Mouse (Mus musculus) splenic B cell, adult 2 months (primary cell): ENCODE measurements around the gene Calm4.
"Not testable (repeated sequence)": the region's sequence is repeated elsewhere in the genome, so short reads cannot be mapped to it uniquely, and the experiment has no call there.

Experiments
- DNase-seq: peaks from one replicate; pipeline ENCODE4 v3.0.0-alpha.2; 2011; ENCODE audit warnings: low read depth, low spot score
- H3K27me3 ChIP-seq: 2 replicates; pipeline ENCODE4 v1.6.1; 2012; ENCODE audit warnings: mild to moderate bottlenecking, low read length, moderate library complexity, mixed read lengths; ENCODE audit not compliant: control insufficient read depth, poor library complexity, insufficient read depth, severe bottlenecking
- H3K36me3 ChIP-seq: 2 replicates; pipeline ENCODE4 v1.6.1; 2012; ENCODE audit warnings: mild to moderate bottlenecking, low read length, moderate library complexity, mixed read lengths; ENCODE audit not compliant: control insufficient read depth, poor library complexity, insufficient read depth, severe bottlenecking

Gene Calm4

DNA sequence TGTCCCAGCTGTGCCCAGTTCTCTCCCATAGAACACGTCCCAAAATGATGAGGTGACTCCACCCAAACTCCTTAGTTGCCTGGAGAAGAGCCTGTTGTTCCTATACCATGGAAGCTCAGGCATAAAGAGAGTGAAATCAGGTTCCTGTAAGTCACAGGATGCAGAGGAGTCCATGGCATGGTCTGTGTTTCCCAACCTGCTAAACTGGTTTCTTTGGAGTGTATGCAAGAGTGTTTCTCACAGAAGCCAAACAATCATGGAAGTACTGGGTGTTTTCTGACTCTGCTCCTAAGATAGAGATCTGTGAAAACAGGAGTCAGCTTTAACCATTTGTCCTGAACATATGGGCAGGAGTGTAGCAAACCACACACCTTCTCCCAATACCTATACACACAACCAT, 5.6 kb upstream of the Calm4 start:
- Histone ChIP-seq H3K27me3 (0 out of 2 replicates have a peak, but pooled peaks cover under 1% of the 10 kb centered on the region), H3K36me3 (no peaks in the 10 kb centered on the region)
- DNase-seq, result no peak

DNA sequence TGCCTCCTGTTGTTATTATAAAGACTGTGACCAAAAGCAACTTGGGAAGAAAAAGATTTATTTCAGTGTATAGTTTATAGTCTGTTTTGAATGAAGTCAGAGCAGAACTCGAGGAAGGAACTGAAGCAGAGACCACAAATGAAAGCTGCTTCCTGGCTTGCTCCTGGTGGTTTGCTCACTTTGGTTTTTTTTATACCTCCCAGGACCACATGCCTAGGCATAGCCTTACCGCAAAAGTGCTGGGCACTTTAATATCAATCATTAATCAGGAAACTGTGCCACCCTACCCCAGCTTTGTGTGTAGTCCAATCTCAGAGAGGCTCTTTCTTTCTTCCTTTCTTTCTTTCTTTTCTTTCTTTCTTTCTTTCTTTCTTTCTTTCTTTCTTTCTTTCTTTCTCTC, 5.1 kb upstream of the Calm4 start:
- Histone ChIP-seq H3K27me3 (no peaks in the 10 kb centered on the region), H3K36me3 (no peaks in the 10 kb centered on the region)
- no peak for DNase-seq

DNA sequence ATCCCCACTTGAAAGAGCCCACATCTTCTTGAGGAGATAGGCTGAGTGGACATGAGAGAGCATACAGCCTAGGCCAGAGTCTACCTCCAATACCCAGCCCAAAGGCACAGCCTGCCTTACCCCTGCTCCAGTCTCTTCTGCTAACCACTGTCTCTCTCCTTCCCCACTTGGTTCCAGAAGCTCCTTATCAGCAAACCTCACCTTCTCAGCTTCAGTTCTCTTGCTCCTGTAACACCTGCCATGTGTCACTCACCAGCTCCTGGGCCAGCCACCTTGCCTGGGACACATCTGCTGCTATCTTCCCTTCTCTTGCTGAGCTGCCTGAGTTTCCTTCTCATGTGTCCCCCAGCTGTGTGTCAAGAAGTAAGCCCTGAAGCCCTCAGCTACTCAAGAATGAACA, 3.9 kb upstream of the Calm4 start:
- DNase-seq, H3K27me3 ChIP-seq, H3K36me3 ChIP-seq: not testable (repeated sequence)

DNA sequence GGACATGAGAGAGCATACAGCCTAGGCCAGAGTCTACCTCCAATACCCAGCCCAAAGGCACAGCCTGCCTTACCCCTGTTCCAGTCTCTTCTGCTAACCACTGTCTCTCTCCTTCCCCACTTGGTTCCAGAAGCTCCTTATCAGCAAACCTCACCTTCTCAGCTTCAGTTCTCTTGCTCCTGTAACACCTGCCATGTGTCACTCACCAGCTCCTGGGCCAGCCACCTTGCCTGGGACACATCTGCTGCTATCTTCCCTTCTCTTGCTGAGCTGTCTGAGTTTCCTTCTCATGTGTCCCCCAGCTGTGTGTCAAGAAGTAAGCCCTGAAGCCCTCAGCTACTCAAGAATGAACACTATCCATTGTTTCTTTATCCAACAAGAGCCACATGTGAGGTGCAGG, 3.1 kb downstream of the Calm4 start:
- H3K36me3 ChIP-seq, DNase-seq, H3K27me3 ChIP-seq: not testable (repeated sequence)

DNA sequence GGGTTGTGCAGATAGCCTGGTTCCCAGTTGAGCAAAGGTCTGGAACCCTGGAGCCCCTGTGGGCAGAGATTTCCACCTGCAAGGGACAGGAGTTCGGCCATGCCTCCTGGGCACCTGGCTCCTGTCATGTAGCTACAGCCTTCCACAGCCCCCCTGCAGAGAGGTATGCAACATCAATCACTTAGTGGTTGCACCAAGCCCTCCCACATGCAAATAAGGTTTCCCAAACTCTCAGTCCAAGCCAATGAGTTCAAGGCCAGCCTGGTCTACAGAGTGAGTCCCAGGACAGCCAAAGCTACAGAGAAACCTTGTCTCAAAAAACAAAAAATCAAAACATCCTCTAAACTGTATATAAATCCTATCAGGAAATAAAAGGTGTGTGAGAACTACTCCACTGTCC, 12.8 kb downstream of the Calm4 start:
- no peak for DNase-seq
- no peaks in the 10 kb centered on the region for H3K36me3 ChIP-seq
- no peaks in the 10 kb centered on the region for H3K27me3 ChIP-seq

DNA sequence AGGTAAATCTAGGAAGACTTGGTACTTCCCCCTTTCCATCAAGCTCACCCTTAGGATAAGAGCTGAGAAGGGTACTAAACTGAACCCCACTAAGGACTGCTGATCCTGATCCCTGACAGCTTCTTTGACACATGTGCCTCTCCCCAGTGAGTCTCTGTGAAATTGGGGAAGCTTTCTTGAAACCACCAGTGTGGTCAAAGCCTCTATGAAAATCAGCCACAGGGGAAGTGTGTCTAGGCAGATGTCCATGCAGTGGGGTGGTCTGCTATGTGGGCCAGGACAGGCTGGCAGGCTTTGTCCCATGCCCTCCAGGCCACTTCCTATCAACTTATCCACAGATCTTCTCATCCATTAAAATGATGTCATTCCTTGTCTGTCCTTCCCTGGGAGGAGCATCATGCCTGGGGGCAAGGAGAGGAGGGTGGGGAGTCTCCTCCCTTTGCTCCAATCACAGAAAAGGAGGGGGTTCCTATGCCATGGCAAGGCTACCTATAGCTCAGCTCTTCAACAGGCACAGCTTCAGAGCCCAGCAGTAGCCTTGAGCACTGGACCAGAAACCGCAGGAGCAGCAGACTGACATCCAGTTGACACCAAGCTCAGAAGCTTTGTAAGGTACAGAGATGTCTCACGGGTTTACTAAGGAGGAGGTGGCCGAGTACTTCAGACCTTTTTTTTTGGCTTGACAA, 16.2 kb downstream of the Calm4 start, which contains the start of gene Calm5:
Gene Calm5 (plus strand): TSS at position 526 of the 686 bp plus-strand sequence.
- H3K27me3 ChIP-seq, H3K36me3 ChIP-seq, DNase-seq: not testable (repeated sequence)

DNA sequence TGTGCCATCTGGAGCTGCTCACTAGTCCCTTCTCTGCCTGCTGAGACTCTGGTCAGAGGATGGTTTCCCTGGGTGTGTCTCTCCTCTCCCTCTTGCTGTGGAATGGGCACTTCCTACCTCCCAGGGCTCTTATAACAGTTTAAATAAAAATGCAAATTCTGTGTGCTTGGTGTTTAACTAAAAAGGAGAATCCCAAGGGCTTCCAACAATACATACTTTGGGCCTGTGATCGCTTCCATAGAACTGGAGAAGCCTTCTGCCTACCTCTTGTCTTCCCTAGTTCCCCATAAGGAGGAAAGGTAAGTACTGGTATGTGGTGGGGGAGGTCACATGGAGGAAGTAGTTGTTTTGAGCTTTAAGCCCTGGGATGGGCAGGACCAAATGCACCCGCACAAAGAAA, 17.3 kb downstream of the Calm4 start:
- Histone ChIP-seq H3K36me3 (no peaks in the 10 kb centered on the region), H3K27me3 (no peaks in the 10 kb centered on the region)
- DNase-seq, result no peak

DNA sequence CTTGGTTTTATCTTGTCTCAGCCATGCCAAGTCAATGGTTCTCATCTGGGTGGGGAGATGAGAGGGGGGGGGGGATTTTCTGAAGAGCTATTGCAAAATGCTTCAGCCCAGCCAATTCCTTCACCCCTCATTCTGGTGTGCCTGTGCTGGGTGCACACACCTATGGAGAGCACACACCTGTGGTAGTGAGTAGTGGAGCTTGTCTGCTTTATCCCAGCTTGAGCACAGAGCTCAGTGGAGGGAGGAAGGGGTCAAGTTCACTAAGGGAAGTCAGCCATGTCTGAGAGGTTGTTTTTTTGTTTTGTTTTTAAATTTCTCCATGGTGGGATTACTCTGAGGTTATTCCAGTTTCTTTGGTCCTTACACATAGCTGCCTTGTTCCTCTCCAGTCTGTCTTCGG, 18.7 kb downstream of the Calm4 start:
- DNase-seq, result no peak
- no peaks in the 10 kb centered on the region for H3K27me3 ChIP-seq

DNA sequence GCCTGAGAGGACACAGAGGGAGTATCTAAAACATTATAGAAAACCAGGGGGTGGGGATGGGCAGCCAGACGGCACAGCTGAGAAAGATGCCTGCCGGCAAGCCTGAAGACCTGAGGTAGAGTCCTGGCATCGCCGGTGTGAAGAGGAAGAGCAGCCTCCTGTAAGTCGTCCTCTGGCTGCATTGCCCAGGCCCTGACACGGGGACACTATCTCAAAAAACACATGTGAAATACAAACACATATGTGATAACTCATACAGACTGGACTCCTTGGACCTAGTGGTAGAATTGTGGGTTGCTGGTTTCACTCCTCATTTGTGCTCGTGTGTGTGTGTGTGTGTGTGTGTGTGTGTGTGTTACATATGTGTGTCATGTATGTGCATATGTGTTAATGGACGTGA, 23.7 kb downstream of the Calm4 start:
- Histone ChIP-seq H3K36me3 (no peaks in the 10 kb centered on the region), H3K27me3 (no peaks in the 10 kb centered on the region)
- DNase-seq, result no peak

More for the DNA sequence above, 18.7 kb downstream of the Calm4 start:
- no peaks in the 10 kb centered on the region for H3K36me3 ChIP-seq

DNA sequence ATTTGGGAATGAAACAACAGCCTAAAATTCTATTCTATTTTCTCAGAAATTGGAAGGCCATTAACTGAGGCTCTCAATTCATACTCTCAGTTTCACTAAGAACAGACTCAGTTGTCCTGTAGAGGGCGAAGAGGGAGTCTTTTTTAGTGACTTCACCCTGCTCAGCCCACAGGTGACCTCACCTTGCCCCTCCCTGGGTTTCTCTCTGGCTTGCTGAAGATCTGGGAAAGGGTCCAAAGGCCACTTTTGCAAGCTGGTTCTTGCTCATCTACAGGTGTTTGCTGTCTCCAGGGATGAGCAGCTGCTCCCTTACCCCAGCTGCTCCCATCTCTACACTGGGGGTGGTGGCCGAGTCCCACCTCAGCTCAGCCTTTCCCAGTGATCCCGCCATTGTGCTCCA, 24.8 kb downstream of the Calm4 start:
- no peaks in the 10 kb centered on the region for H3K36me3 ChIP-seq
- H3K27me3 ChIP-seq, result no peaks in the 10 kb centered on the region
- no peak for DNase-seq

DNA sequence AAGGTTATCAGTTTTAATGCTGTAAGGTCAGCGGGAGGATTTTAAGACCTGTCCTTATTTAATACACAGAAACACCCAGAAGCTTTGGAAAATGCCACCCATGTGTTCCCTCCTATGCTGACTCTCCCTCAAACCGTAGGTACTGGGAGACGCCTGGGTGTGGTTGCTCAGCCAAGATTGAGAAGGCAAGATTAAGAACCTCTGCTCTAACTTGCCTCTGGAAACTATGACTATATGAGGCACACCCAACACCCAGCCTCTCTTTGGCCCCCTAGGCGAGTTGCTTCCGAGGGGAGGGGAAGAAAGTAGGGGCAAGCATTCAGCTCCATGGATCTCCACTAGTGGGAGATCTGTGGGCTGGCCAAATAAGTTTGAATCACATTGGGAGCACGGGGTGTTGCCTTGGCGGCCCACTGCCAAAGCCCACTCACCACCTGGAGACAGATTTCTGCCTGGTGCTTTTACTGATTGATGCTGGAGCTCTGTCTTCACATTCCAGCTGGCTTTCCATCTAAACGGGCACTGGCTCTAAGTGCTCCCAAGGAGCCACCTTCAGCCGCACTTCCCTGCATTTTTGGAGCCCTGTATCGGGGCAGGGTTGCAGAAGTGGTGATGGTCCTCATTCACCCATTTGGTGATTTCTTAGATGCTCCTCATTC, 25.5 kb downstream of the Calm4 start:
- H3K36me3 ChIP-seq, result no peaks in the 10 kb centered on the region
- H3K27me3 ChIP-seq, result no peaks in the 10 kb centered on the region
- no peak for DNase-seq

DNA sequence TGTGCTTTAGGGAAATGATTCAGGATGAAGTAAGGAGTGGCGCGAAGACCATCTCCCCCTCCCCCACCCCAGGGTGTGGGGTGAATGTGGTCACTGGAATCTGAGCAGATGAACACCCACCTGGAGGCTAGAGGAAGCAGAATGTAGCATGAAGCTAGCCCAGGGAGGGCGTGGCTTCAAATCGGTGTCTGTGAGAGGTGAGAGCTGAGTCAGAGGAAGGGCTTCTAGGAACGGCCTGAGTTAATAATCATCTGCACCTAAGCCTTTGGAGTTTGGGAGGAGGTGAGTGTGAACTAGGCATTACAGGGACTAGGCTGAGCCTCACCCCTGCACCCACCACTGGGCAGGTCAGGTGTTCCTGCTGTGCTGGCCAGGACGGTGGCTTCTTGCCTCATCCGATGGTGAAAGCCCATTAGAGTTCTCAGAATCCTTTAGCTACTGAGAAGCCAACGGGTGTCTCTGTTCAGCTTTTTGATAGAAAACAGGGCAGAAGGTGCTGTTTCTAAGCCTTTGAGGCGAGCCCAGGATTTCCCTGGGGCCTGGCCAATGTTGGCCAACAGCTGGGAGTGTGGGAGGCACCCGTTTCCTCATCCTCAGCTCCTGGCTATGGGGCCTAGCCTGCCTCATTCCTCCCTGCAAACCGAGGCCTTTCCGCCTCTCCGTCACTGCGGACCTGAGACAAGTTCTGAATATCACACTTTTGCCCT, 28.2 kb downstream of the Calm4 start:
- no peaks in the 10 kb centered on the region for H3K27me3 ChIP-seq
- DNase-seq, result no peak
- H3K36me3 ChIP-seq, result no peaks in the 10 kb centered on the region

DNA sequence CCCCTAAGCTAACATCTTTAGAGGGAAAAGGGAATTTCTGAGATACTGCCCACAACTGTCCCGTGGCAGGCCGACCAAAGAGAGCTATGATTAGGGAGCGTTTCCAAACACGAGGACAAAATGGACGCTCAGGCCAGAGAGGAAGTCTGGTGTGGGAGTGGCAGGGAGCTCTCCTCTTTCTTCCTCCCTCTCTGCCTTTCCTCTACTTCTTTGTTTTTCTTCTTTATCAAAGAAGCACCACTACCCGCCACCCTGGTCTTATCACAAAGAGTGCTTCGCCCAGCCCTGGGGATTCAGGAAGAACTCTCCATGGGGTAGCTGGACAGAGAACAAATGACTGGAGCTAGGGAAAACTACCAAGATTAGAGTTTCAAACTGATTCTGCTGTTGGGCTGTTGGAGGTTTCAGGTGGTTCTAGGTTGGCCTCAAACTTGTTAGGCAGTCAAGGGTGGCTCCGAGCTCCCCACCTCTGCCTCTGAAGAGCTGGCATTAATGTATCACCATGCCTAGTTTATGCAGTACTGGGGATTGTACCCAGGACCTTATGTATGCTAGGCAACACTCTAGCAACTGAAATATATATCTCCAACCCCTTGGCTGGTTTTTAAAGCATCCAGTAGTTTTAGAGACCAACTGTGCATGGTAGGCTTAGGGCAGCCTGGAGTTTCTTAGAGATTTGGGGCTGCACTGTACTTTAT, 28.9 kb downstream of the Calm4 start:
- H3K27me3 ChIP-seq, result no peaks in the 10 kb centered on the region
- no peaks in the 10 kb centered on the region for H3K36me3 ChIP-seq
- no peak for DNase-seq

DNA sequence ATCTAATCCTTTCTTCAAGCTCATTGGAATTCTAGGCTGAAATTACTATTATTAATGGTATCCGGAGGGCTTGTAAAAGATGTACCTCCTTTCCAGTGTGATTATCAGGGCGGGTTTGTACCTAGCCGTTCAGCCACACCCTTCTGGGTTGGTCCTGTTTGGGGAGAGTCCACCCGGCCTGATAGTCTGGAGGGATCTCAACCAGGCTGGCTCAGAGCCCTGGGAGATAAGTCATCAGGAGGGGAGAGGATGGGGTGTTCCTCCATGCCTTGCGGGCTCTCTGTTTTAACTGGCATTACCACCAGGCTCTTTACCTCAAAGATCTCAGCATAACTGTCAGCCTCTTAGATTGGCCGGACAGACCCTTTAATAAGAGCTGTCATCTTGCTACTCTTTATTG, 29.6 kb downstream of the Calm4 start:
- no peak for DNase-seq
- Histone ChIP-seq H3K27me3 (no peaks in the 10 kb centered on the region), H3K36me3 (no peaks in the 10 kb centered on the region)

DNA sequence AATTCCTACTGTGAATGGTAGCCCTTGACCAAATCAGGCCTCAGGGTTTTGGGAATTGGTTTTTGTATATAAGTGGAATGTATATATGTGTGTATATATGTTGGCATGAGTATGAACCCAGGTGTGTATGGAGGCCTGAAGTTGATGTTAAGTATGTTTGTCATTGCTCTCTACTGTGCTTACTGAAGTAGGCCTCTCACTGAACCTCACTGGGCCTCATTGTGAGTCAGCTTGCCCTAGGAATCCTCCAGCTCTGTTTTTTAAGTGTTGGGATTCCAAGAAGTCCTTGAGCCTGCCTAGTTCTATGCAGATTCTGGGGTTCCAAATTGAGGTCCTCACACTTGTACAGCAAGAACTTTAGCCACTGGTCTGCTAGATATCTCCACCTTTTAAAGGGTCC, 32.3 kb downstream of the Calm4 start:
- no peaks in the 10 kb centered on the region for H3K27me3 ChIP-seq
- DNase-seq, result no peak
- no peaks in the 10 kb centered on the region for H3K36me3 ChIP-seq
